Mouse (Mus musculus): ENCODE results near the gene Magea2.
"Not testable (repeated sequence)": the region's sequence is repeated elsewhere in the genome, so short reads cannot be mapped to it uniquely, and the experiment has no call there.

Gene Magea2

DNA sequence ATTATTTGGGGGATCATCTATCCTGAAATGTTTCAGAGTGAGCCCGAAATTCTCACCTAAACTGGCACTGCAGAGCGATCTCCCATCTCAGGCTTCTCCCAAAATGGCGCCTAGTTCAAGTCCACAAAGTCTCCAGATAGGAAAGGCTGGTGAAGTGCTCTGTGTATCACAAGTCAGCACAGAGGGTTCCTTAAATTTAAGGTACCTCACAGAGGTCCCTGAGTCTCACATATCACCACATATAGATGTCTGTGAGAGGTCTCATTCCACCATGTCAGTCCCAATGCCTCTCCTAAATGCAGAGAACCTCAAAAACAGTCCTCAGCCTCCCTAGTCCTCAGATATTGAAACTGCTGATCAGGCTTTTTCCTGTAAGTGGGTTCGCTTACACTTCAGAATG is at the start of gene Magea2:
Gene Magea2, minus strand, starts transcription at position 101 of the 400 bp plus-strand sequence.
- DNase-seq (ENCODE audit: low spot score) = not testable (repeated sequence)

DNA sequence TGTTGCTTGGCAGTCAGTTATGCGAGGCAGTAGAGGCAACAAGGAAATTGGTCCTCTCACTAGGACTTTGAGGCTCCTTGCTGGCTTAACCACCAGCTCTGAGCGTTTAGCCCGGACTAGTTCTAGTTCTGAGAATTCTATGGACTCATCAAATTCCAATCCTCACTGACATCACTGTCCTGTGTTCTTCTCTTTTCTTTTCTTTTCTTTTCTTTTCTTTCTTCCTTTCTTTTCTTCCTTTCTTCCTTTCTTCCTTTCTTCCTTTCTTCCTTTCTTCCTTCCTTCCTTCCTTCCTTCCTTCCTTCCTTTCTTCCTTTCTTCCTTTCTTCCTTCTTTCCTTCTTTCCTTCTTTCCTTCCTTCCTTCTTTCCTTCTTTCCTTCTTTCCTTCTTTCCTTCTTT is 34.8 kb upstream of the Magea2 start, which contains the start of gene Cldn34b2:
Gene Cldn34b2, minus strand, starts transcription at position 101 of the 400 bp plus-strand sequence.
- not testable (repeated sequence) for DNase-seq (ENCODE audit: low spot score)

DNA sequence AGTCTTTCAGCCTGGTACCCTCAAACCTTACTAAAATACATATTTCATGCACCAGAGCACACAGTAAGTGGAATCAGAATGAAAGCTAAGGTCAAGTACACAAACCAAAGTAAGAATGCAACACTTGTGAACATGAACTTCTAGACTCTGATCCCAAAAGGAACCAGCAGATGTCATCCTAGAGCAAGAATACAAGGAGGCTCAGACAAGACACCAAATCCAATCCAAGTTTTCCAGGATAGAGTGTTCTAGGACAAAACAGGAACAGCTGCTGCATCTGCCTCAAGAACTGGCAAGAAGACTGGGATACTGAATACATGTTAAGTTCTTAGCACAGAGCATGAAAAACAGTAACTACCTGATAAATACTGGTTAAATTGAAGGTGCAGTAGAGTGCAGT is 4.6 kb upstream of the Magea2 start:
- no peak for DNase-seq (ENCODE audit: low spot score)

DNA sequence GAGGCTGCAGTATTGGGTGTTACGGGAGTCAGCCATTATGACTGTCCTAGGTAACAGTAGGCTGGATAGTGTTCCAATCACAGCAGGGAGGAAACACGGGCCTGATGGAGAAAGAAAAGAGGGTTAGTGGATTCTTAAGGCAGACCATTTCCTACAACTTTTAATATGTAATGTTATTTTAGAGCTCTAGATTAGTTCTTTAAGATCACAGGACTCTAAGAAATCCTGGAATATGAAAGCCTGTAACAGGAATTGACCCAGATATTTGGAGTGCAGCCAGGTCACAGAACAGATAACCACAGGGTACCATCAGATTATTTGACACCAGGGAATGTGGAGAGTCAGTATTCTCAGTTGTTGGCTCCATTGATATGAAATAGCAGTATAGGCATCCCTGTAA is 3.8 kb downstream of the Magea2 start, which contains the start of gene Magea1:
Gene Magea1, minus strand, starts transcription at position 101 of the 400 bp plus-strand sequence.
- DNase-seq (ENCODE audit: low spot score) = not testable (repeated sequence)

DNA sequence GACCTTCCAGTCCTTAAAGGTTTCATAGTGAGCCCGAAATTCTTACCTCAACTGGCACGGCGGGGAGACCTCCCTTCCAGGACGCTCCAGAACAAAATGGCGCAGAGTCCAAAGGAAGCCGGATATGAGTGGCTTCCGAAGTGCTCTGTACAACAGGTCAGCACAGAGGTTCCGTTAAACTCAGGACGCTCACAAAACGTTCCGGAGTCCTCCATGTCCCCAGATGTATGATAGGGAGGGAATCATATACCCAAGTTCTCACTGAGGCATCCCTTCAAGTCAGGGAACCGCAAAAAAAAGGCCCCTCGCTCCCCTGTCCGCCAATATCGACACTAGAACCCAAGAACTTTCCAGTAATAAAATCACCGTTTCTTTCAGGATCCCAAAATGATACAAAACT is 30.4 kb downstream of the Magea2 start, which contains the start of gene Magea5:
Gene Magea5, minus strand, starts transcription at position 101 of the 400 bp plus-strand sequence.
- DNase-seq (ENCODE audit: low spot score) = not testable (repeated sequence)

DNA sequence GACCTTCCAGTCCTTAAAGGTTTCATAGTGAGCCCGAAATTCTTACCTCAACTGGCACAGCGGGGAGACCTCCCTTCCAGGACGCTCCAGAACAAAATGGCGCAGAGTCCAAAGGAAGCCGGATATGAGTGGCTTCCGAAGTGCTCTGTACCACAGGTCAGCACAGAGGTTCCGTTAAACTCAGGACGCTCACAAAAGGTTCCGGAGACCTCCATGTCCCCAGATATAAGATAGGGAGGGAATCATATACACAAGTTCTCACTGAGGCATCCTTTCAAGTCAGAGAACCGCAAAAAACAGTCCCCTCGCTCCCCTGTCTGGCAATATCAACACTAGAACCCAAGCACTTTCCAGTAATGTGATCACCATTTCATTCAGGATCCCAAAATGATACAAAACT is 97.7 kb downstream of the Magea2 start, which contains the start of gene Magea8:
Gene Magea8, minus strand, starts transcription at position 101 of the 400 bp plus-strand sequence.
- DNase-seq (ENCODE audit: low spot score) = not testable (repeated sequence)

All from spleen, adult 12 weeks (tissue).